Mouse (Mus musculus): ENCODE measurements around the gene Noc3l.
A peak's percentile ranks its signal among the peaks of the same experiment; 100 is the strongest.

Noc3l gene

GRCm38 (mm10) chr19:38758685-38759472 is 60.2 kb downstream of the Noc3l start:
- no peak for DNase-seq (ENCODE audit: low spot score)

DNA sequence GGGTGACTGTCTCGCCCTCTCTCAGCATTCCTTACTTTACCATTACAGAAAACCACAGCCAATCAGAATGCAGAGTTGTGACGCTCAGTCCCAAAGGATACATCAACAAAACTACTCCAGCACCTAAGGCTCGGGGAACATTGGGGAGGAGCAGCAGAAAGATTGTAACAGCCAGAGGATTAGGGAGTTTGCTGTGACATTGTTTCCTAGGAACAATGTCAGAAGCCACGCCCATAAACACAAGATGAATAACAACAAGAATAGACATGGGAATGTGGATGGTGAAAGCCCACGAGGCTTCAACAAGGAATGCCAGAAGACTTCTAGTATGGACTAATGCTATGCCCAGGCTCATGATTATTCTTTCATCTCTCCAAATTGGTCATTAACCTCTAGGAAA is 61.0 kb downstream of the Noc3l start:
- DNase-seq (ENCODE audit: low spot score) = no peak

GRCm38 (mm10) chr19:38757161-38757560 is 61.9 kb downstream of the Noc3l start:
- no peak for DNase-seq (ENCODE audit: low spot score)

- no peak for DNase-seq (ENCODE audit: low spot score)
Observed at GRCm38 (mm10) chr19:38750192-38750591, 68.8 kb downstream of the Noc3l start.

DNA sequence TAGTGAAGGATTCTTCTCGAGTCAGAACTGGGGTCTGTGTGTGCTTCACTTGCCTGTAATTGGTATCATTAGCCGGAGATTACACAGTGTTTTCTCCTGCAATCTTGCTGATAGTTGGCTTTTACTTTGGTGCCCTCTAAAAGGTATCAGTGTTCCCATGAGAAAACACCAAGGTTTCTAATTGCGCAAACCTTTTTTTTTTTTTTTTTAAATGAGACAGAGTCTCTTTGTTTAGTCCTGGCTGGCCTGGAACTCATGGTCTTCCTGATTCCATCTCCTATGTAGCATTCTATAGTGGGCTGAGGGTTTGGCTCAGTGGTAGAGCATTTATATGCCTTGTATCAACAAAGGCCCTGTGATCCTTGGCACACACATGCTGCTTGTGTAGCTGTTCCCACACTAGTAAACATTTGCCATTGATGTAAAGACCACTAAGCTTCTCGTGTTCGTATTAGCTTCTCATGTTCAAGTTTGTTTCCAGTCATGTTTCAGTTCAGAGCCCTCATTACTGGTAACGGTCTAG is 72.5 kb downstream of the Noc3l start:
- peak; percentile 21 for DNase-seq (ENCODE audit: low spot score)

DNA sequence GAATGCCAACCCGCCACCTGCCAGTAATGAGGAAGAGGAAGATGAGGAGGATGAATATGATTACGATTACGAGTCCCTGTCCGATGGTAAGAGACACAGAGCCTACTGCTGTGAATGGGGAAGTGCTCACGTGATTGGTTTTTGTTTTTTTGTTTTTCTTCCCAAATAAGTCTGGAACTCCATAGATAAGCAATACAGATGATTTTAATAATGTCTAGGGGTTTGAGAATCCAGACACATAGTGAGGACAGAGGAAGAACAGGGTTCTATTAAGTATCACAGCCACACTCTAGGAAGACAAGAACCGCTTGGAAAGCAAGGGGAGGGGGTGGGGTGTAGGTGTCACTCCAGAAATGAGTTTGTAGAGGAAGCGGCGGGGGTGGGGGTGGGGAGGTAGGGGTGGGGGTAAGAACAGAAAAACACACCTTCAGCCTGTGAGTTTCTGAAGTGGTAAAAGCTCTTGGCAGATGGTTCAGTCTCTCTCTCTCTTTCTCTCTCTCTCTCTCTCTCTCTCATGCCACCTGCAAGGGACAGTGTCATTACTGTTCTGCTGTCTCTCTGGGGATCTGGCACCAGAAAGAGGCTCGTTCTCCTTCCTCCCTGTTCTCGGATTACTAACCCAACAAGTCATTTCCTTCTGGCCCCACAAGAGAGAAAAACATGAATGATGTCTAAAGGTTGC is 73.1 kb downstream of the Noc3l start:
- DNase-seq (ENCODE audit: low spot score) = peak; percentile 21

- DNase-seq (ENCODE audit: low spot score) = peak; percentile 23
Observed at GRCm38 (mm10) chr19:38744546-38744945, 74.5 kb downstream of the Noc3l start.

All from embryo, embryonic 10 days (tissue).